Mouse (Mus musculus): ENCODE data around the gene Gpr39.

DNA sequence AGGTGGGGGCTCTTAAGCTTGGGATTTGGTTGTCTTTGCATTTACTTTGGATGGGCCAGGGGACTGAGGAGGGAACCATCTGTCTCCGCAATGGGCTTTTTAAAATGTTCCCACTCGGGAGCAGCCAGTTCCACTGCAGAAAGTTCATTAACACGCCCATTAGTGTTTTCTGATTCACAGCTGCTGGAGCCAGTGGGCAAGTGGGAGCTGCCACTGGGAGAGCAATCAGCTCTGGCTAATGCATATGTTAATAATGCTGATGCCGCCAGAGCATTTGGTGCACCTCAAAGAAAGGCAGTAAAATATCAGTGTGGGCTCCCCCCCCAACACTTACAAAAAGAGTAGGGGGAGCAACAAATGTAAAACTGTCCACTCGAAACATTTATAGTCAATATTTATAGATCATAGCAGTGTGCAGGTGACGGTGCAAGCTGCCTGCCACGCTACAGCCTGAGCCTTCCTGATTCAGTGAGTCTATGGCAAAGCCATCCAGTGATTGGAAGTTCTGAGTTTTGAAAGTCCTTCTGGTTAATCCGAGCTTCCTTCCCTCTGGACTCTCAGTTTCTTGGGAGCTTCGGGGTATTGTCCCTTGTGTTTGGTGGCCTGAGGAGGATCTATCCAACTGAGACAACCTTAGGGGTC, 136.5 kb downstream of the Gpr39 start:
- TF ChIP-seq POLR2A (IDR thresholded peaks at IDR 0.05; ENCODE audit: borderline replicate concordance, extremely low read depth, insufficient read depth, insufficient read length, poor library complexity, severe bottlenecking) = no peak
- TF ChIP-seq CTCF (IDR thresholded peaks at IDR 0.05; ENCODE audit: borderline replicate concordance, extremely low read depth, insufficient read depth, insufficient read length) = no peak

Measured in brain, embryonic 14.5 days (tissue).